Mouse (Mus musculus): ENCODE results near the gene Rab25.

GRCm38 (mm10) chr3:88532689-88533511, 15.2 kb downstream of the Rab25 start:
- TF ChIP-seq CTCF (IDR thresholded peaks at IDR 0.05; ENCODE audit: borderline replicate concordance, control insufficient read depth, extremely low read depth, insufficient read depth, low read length, poor library complexity) (no peak), POLR2A (IDR thresholded peaks at IDR 0.05; ENCODE audit: control insufficient read depth, extremely low read depth, insufficient read depth, low read length, poor library complexity) (no peak)

All from thymus, adult 2 months (tissue).